Mouse (Mus musculus) forebrain, embryonic 12.5 days (tissue): ENCODE measurements around the gene Mtln. TPM values are rescaled to one million over a fixed set of nuclear protein-coding genes. Genes with fewer than 3 reads are reported as not detected.

Source experiments
- ATAC-seq: fragments of 200-750 bp; cut with Nextera tagmentation; 2 replicates; pipeline ENCODE4 v1.8.0; 2017; ENCODE audit warnings: moderate TSS enrichment; ENCODE audit not compliant: low FRiP score
- H3K27ac ChIP-seq: fragments of 300-500 bp; sonication (generic); 2 replicates; pipeline ENCODE4 v1.5.1; 2016; ENCODE audit warnings: mild to moderate bottlenecking
- H3K27me3 ChIP-seq: fragments of 300-500 bp; sonication (generic); 2 replicates; pipeline ENCODE4 v1.6.1; 2016; ENCODE audit warnings: mild to moderate bottlenecking
- H3K36me3 ChIP-seq: fragments of 300-500 bp; sonication (generic); replicated peaks from 2 replicates; pipeline ENCODE4 v1.6.1; 2016; ENCODE audit warnings: mild to moderate bottlenecking
- H3K4me1 ChIP-seq: fragments of 300-500 bp; sonication (generic); 2 replicates; pipeline ENCODE4 v1.6.1; 2016
- H3K4me2 ChIP-seq: fragments of 300-500 bp; sonication (generic); 2 replicates; pipeline ENCODE4 v1.6.1; 2016; ENCODE audit warnings: mild to moderate bottlenecking, moderate library complexity
- H3K4me3 ChIP-seq: fragments of 300-500 bp; sonication (generic); replicated peaks from 2 replicates; pipeline ENCODE4 v1.5.1; 2016; ENCODE audit warnings: mild to moderate bottlenecking
- H3K9ac ChIP-seq: fragments of 300-500 bp; sonication (generic); 2 replicates; pipeline ENCODE4 v1.6.1; 2016; ENCODE audit warnings: mild to moderate bottlenecking
- H3K9me3 ChIP-seq: fragments of 300-500 bp; sonication (generic); 2 replicates; pipeline ENCODE4 v1.6.1; 2016
- WGBS: fragments of 180-500 bp; shearing (Covaris S2); methylation state at CpG from one replicate; pipeline ENCODE4 v1.1.7; 2016; 5-methylcytosine and 5-hydroxymethylcytosine counted together
- polyA plus RNA-seq: library from polyadenylated mRNA; unstranded; fragments of >200 nt; fragmentation: Nextera tagmentation; extraction: Ambion mirVana; gene quantifications from 2 replicates; pipeline ENCODE4 v1.2.1, GENCODE M21; 2016

Mtln gene
- 30.8 and 31.5 TPM in 2 replicates for polyA plus RNA-seq

GRCm38 (mm10) chr2:127791919-127792603 is at the start of gene Mtln:
Gene Mtln (minus strand): TSS chr2:127792488.
- Histone ChIP-seq H3K9ac (peak within 1 kb of the TSS; percentile 75), H3K36me3 (no peaks in the 10 kb centered on the region), H3K27me3 (no peaks in the 10 kb centered on the region), H3K4me1 (peaks cover 26% of the 10 kb centered on the region), H3K9me3 (no peaks in the 10 kb centered on the region), H3K4me2 (peak within 1 kb of the TSS; percentile 63), H3K27ac (peak within 1 kb of the TSS; percentile 88), H3K4me3 (peak within 1 kb of the TSS; percentile 76)
- ATAC-seq = peak; percentile 95
- 2% methylated on average over 37 of the region's 37 CpGs for whole genome bisulfite sequencing

- Histone ChIP-seq H3K4me3 (no peak overlapping the region), H3K27me3 (peaks cover 34% of the 10 kb centered on the region), H3K36me3 (no peaks in the 10 kb centered on the region), H3K9ac (no peak overlapping the region), H3K9me3 (no peaks in the 10 kb centered on the region), H3K27ac (no peak overlapping the region), H3K4me2 (no peak overlapping the region), H3K4me1 (peaks cover 5% of the 10 kb centered on the region)
- 97% methylated on average over 1 of the region's 1 CpGs for WGBS
- ATAC-seq = no peak
Measured at GRCm38 (mm10) chr2:127841402-127841801, 49.1 kb upstream of the Mtln start.

- Histone ChIP-seq H3K27me3 (peaks cover 36% of the 10 kb centered on the region), H3K27ac (no peak overlapping the region), H3K9me3 (no peaks in the 10 kb centered on the region), H3K9ac (no peak overlapping the region), H3K4me2 (no peak overlapping the region; the same call in 1 of the 2 replicates), H3K36me3 (no peaks in the 10 kb centered on the region), H3K4me3 (no peak overlapping the region), H3K4me1 (peaks cover 5% of the 10 kb centered on the region)
- no peak for ATAC-seq
- WGBS = 8% methylated on average over 11 of the region's 11 CpGs
Measured at GRCm38 (mm10) chr2:127839425-127839824, 47.1 kb upstream of the Mtln start.

DNA sequence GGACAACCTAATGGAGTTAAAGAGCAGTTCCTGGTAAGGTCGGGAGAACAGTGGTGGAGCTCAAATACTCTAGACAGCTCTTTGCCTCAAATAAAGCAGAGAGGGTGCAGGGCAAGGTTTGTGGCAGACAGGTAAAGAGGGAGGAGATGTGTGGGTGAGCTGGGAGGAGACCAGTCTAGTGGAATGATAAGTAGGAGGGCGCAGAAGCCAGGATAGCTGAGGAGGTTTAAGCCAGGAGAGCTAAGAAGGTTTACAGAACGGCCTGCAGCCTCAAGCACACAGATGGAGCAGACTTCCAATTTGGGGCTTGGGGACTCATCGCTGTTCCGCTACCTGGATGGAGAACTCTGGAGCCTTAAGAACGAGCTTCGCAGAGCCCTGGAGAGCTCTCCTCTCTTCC is 46.3 kb upstream of the Mtln start, which contains the start of gene Acoxl:
Gene Acoxl (plus strand): TSS at position 301 of the 400 bp plus-strand sequence.
- 71% methylated on average over 7 of the region's 7 CpGs for WGBS
- Histone ChIP-seq H3K4me1 (peaks cover 5% of the 10 kb centered on the region), H3K27ac (no peak within 1 kb of the TSS), H3K9me3 (no peaks in the 10 kb centered on the region), H3K9ac (no peak within 1 kb of the TSS), H3K36me3 (no peaks in the 10 kb centered on the region), H3K4me3 (no peak within 1 kb of the TSS), H3K27me3 (peaks cover 41% of the 10 kb centered on the region), H3K4me2 (no peak within 1 kb of the TSS; the same call in 1 of the 2 replicates)
- no peak for ATAC-seq

- Histone ChIP-seq H3K9me3 (no peaks in the 10 kb centered on the region), H3K9ac (no peak overlapping the region), H3K4me3 (no peak overlapping the region), H3K4me2 (no peak overlapping the region), H3K36me3 (no peaks in the 10 kb centered on the region), H3K27ac (no peak overlapping the region), H3K4me1 (peaks cover 17% of the 10 kb centered on the region), H3K27me3 (peaks cover 13% of the 10 kb centered on the region)
- no peak for ATAC-seq
- 20% methylated on average over 2 of the region's 2 CpGs for WGBS
Measured at GRCm38 (mm10) chr2:127832833-127833190, 40.5 kb upstream of the Mtln start.

GRCm38 (mm10) chr2:127832103-127832832 is 40.0 kb upstream of the Mtln start:
- no peak overlapping the region for H3K27ac ChIP-seq
- no peak overlapping the region for H3K9ac ChIP-seq
- H3K27me3 ChIP-seq = peaks cover 11% of the 10 kb centered on the region
- no peaks in the 10 kb centered on the region for H3K9me3 ChIP-seq
- H3K4me2 ChIP-seq = peak overlapping the region; percentile 71
- H3K4me1 ChIP-seq = peaks cover 17% of the 10 kb centered on the region
- peak overlapping the region; percentile 77 for H3K4me3 ChIP-seq
- WGBS = 44% methylated on average over 11 of the region's 11 CpGs
- peak; percentile 45; the same call in 1 of the 2 replicates for ATAC-seq
- H3K36me3 ChIP-seq = no peaks in the 10 kb centered on the region

DNA sequence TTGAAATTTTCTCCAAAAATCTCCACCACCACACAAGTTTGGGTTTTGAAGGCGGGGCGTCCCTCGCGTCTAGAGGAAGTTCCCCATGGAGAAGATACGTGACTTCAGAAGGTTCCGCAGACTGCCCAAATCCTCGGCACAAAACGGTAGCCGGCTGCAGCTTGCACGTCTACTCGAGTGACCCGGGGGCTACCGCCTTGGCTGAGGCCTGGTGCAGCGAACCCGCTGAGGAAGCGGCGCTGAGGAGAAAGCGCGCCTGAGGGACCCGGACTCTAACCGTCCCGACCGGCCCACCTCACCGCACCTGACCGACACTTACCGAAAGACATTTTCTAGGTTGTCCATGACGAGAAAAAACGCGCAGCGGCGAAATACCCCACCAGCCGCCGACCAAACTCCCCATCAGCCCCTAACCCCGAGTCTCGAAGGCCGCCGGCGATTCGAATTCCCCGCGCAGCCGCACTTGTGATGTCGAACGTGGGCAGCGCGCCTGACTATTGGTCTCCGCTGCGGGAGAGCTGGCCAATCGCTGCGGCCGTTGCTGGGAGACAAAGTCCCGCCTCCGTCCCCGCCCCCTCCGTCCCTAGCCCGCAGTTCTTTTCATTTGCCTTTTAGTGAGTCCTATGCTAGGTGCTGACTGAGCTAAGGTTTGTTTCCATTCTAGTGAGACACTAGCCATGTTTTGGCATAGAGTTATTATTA is 39.3 kb upstream of the Mtln start, which contains the start of gene Bub1:
Gene Bub1 (minus strand): TSS at position 465 of the 702 bp plus-strand sequence.
- under 1% methylated on average over 56 of the region's 56 CpGs for whole genome bisulfite sequencing
- peak within 1 kb of the TSS; percentile 77 for H3K4me3 ChIP-seq
- H3K27me3 ChIP-seq = peaks cover 7% of the 10 kb centered on the region; the same call in 1 of the 2 replicates
- peak; percentile 99 for ATAC-seq
- H3K4me1 ChIP-seq = peaks cover 17% of the 10 kb centered on the region
- peak within 1 kb of the TSS; percentile 71 for H3K4me2 ChIP-seq
- peak within 1 kb of the TSS; percentile 61 for H3K9ac ChIP-seq
- H3K9me3 ChIP-seq = no peaks in the 10 kb centered on the region
- H3K36me3 ChIP-seq = no peaks in the 10 kb centered on the region
- H3K27ac ChIP-seq = no peak within 1 kb of the TSS

- 18% methylated on average over 9 of the region's 9 CpGs for whole genome bisulfite sequencing
- Histone ChIP-seq H3K36me3 (no peaks in the 10 kb centered on the region), H3K27ac (no peak overlapping the region), H3K4me2 (peak overlapping the region; percentile 68), H3K9me3 (no peaks in the 10 kb centered on the region), H3K9ac (peak overlapping the region; percentile 67; the same call in 1 of the 2 replicates), H3K27me3 (no peaks in the 10 kb centered on the region), H3K4me3 (peak overlapping the region; percentile 73), H3K4me1 (peaks cover 26% of the 10 kb centered on the region)
- ATAC-seq = no peak
Measured at GRCm38 (mm10) chr2:127789651-127790270, 2.5 kb downstream of the Mtln start.

DNA sequence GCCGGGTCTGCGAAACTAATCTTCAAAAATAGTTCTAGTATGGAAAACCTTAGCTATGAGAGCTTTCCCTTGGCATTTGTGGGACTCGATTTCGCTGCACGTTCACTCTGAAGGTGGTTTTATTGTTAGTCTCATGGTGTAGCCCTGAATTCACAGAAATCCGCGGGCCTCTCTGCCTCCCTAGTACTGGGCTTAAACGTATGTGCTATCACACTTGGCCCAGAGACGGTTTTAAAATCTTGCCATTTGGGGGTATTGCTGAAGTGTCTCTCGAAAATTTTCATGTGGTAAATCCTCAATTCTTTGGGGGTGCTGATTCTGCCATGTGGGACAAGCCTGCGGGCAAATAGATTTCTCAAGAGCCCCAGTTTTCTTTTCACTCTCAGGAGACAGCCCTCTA is 3.1 kb downstream of the Mtln start:
- Histone ChIP-seq H3K27ac (peak overlapping the region; percentile 36; the same call in 1 of the 2 replicates), H3K4me2 (peak overlapping the region; percentile 68), H3K9ac (peak overlapping the region; percentile 67), H3K36me3 (no peaks in the 10 kb centered on the region), H3K9me3 (no peaks in the 10 kb centered on the region), H3K27me3 (no peaks in the 10 kb centered on the region), H3K4me1 (peaks cover 26% of the 10 kb centered on the region), H3K4me3 (peak overlapping the region; percentile 73)
- 4% methylated on average over 11 of the region's 11 CpGs for WGBS
- ATAC-seq = no peak

- ATAC-seq = peak; percentile 76
- Histone ChIP-seq H3K36me3 (no peaks in the 10 kb centered on the region), H3K27me3 (no peaks in the 10 kb centered on the region), H3K9ac (peak within 1 kb of the TSS; percentile 78), H3K9me3 (no peaks in the 10 kb centered on the region), H3K4me1 (peaks cover 26% of the 10 kb centered on the region), H3K27ac (peak within 1 kb of the TSS; percentile 68; the same call in 1 of the 2 replicates), H3K4me2 (peak within 1 kb of the TSS; percentile 68), H3K4me3 (peak within 1 kb of the TSS; percentile 73)
- WGBS = under 1% methylated on average over 40 of the region's 40 CpGs
Measured at GRCm38 (mm10) chr2:127788440-127789116, 3.7 kb downstream of the Mtln start, which contains the start of gene Nphp1. Gene Nphp1 (minus strand): TSS chr2:127788897.

DNA sequence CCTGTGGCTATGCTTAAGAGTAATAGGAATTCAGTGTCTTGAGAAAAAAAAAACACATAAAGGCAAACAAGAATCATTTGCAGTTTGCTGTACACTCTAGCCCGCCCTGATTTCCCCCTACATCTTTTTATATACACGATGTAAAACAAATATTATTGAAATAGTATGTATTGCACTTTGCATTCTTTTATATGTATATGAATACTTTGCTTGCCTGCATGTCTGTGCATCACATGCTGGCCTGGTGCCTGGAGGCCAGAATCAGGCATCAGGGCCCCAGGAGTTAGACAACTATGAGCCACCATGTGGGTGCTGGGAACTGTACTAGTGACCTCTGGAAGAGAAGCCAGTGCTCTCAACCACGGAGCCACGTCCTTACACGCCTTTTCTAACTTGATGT is 5.1 kb downstream of the Mtln start:
- Histone ChIP-seq H3K4me2 (no peak overlapping the region), H3K9me3 (no peaks in the 10 kb centered on the region), H3K4me3 (no peak overlapping the region), H3K36me3 (no peaks in the 10 kb centered on the region), H3K9ac (no peak overlapping the region), H3K27me3 (no peaks in the 10 kb centered on the region), H3K4me1 (peaks cover 26% of the 10 kb centered on the region), H3K27ac (no peak overlapping the region)
- WGBS = 95% methylated on average over 5 of the region's 5 CpGs
- ATAC-seq = no peak
